Mouse (Mus musculus): ENCODE measurements around the gene Prkg1. TPM values are rescaled to one million over a fixed set of nuclear protein-coding genes. Genes with fewer than 3 reads are reported as not detected.

The Prkg1 gene
- polyA plus RNA-seq, 1 experiment from 2014 or later = 8.4 TPM

Other genes with a start within 250 kb of the Prkg1 start
- not detected in 2 replicates for gene A1cf, start 103.7 kb upstream of the Prkg1 start, polyA plus RNA-seq (2015; fragmentation: Nextera tagmentation; extraction: Ambion mirVana)